Mouse (Mus musculus) lung, postnatal 0 days (tissue): ENCODE measurements around the gene Gm10912.
"Not testable (repeated sequence)": the region's sequence is repeated elsewhere in the genome, so short reads cannot be mapped to it uniquely, and the experiment has no call there.

ENCODE experiments used
- CTCF ChIP-seq: IDR thresholded peaks from 2 replicates; pipeline ENCODE4 v1.5.1; 2016; ENCODE audit warnings: antibody characterized with exemption, mild to moderate bottlenecking
- EP300 ChIP-seq: IDR thresholded peaks from 2 replicates; pipeline ENCODE4 v1.6.1; 2016; ENCODE audit warnings: antibody characterized with exemption, mild to moderate bottlenecking, control low read depth

- TF ChIP-seq CTCF, EP300: not testable (repeated sequence)
These were observed 31.8 kb downstream of the Gm10912 start for GRCm38 (mm10) chr2:104097396-104097795.
